Mouse (Mus musculus) hindbrain, embryonic 11.5 days (tissue): ENCODE data around the gene Cdh24. TPM values are rescaled to one million over a fixed set of nuclear protein-coding genes. Genes with fewer than 3 reads are reported as not detected.
"Not testable (repeated sequence)": the region's sequence is repeated elsewhere in the genome, so short reads cannot be mapped to it uniquely, and the experiment has no call there.

Experiments
- ATAC-seq: fragments of 200-750 bp; cut with Nextera tagmentation; 2 replicates; pipeline ENCODE4 v1.8.0; 2017; ENCODE audit warnings: mild to moderate bottlenecking, moderate TSS enrichment, moderate library complexity; ENCODE audit not compliant: low FRiP score
- DNase-seq: peaks from one replicate; pipeline ENCODE4 v3.0.0-alpha.2; 2015; ENCODE audit warnings: low spot score
- H3K27ac ChIP-seq: fragments of 300-500 bp; sonication (generic); 2 replicates; pipeline ENCODE4 v1.5.1; 2014; ENCODE audit warnings: mild to moderate bottlenecking, low read depth, low read length
- H3K27me3 ChIP-seq: fragments of 300-500 bp; sonication (generic); 2 replicates; pipeline ENCODE4 v1.6.1; 2014; ENCODE audit warnings: mild to moderate bottlenecking, low read length, moderate library complexity, mixed read lengths; ENCODE audit not compliant: control insufficient read depth, insufficient read depth
- H3K36me3 ChIP-seq: fragments of 300-500 bp; sonication (generic); 2 replicates; pipeline ENCODE4 v1.6.1; 2014; ENCODE audit warnings: mild to moderate bottlenecking, low read length, moderate library complexity, mixed read lengths; ENCODE audit not compliant: control insufficient read depth, insufficient read depth
- H3K4me1 ChIP-seq: fragments of 300-500 bp; sonication (generic); replicated peaks from 2 replicates; pipeline ENCODE4 v1.6.1; 2014; ENCODE audit warnings: low read length, mixed read lengths; ENCODE audit not compliant: control insufficient read depth, insufficient read depth
- H3K4me2 ChIP-seq: fragments of 300-500 bp; sonication (generic); replicated peaks from 2 replicates; pipeline ENCODE4 v1.6.1; 2014; ENCODE audit warnings: mild to moderate bottlenecking, low read depth, low read length
- H3K4me3 ChIP-seq: fragments of 300-500 bp; sonication (generic); 2 replicates; pipeline ENCODE4 v1.5.1; 2014; ENCODE audit warnings: low read depth, low read length
- H3K9ac ChIP-seq: fragments of 300-500 bp; sonication (generic); 2 replicates; pipeline ENCODE4 v1.6.1; 2014; ENCODE audit warnings: low read depth, low read length
- H3K9me3 ChIP-seq: fragments of 300-500 bp; sonication (generic); 2 replicates; pipeline ENCODE4 v1.6.1; 2016; ENCODE audit warnings: low read length; ENCODE audit not compliant: control insufficient read depth
- WGBS: fragments of 180-500 bp; shearing (Covaris S2); extraction: QIAGEN DNeasy Blood & Tissue Kit; methylation state at CpG from one replicate; pipeline ENCODE4 v1.1.7; 2014; 5-methylcytosine and 5-hydroxymethylcytosine counted together
- polyA plus RNA-seq: library from polyadenylated mRNA; unstranded; fragments of >200 nt; fragmentation: Nextera tagmentation; extraction: Ambion mirVana; gene quantifications from 2 replicates; pipeline ENCODE4 v1.2.1, GENCODE M21; 2014

Cdh24 gene
- polyA plus RNA-seq, 1 experiment from 2014 or later: 8.1 TPM

GRCm38 (mm10) chr14:54623334-54623733 is 17.8 kb downstream of the Cdh24 start:
- Histone ChIP-seq H3K9me3 (no peaks in the 10 kb centered on the region), H3K36me3 (no peaks in the 10 kb centered on the region), H3K4me2 (no peak overlapping the region), H3K4me1 (no peaks in the 10 kb centered on the region), H3K4me3 (no peak overlapping the region), H3K27me3 (no peaks in the 10 kb centered on the region), H3K27ac (no peak overlapping the region), H3K9ac (no peak overlapping the region)
- 93% methylated on average over 6 of the region's 6 CpGs for WGBS
- ATAC-seq (no peak), DNase-seq (no peak)

GRCm38 (mm10) chr14:54621133-54621532 is 20.0 kb downstream of the Cdh24 start, which contains the start of gene Psmb11:
Gene Psmb11, plus strand, starts transcription at chr14:54621433.
- Histone ChIP-seq H3K27me3 (no peaks in the 10 kb centered on the region), H3K9me3 (no peaks in the 10 kb centered on the region), H3K4me2 (no peak within 1 kb of the TSS), H3K4me1 (no peaks in the 10 kb centered on the region), H3K4me3 (no peak within 1 kb of the TSS), H3K27ac (no peak within 1 kb of the TSS), H3K36me3 (no peaks in the 10 kb centered on the region), H3K9ac (no peak within 1 kb of the TSS)
- 94% methylated on average over 1 of the region's 1 CpGs for WGBS
- DNase-seq: no peak
- no peak for ATAC-seq

- peak; percentile 89 for ATAC-seq
- Histone ChIP-seq H3K36me3 (no peaks in the 10 kb centered on the region), H3K4me3 (peak within 1 kb of the TSS; percentile 84), H3K4me2 (peak within 1 kb of the TSS; percentile 73), H3K27me3 (no peaks in the 10 kb centered on the region), H3K9ac (peak within 1 kb of the TSS; percentile 86), H3K27ac (peak within 1 kb of the TSS; percentile 62; the same call in 1 of the 2 replicates), H3K9me3 (no peaks in the 10 kb centered on the region), H3K4me1 (no peaks in the 10 kb centered on the region)
- under 1% methylated on average over 25 of the region's 25 CpGs for WGBS
- DNase-seq: peak; percentile 92
Measured at GRCm38 (mm10) chr14:54617897-54618365, 23.2 kb downstream of the Cdh24 start, which contains the start of gene Psmb5. Gene Psmb5, minus strand, starts transcription at chr14:54618022.

GRCm38 (mm10) chr14:54617152-54617896 is 23.8 kb downstream of the Cdh24 start:
- peak overlapping the region; percentile 62; the same call in 1 of the 2 replicates for H3K27ac ChIP-seq
- WGBS: 2% methylated on average over 38 of the region's 38 CpGs

GRCm38 (mm10) chr14:54616226-54616825 is 24.8 kb downstream of the Cdh24 start:
- 94% methylated on average over 16 of the region's 16 CpGs for WGBS
- no peak overlapping the region for H3K27ac ChIP-seq
- no peaks in the 10 kb centered on the region for H3K9me3 ChIP-seq
- H3K4me1 ChIP-seq: no peaks in the 10 kb centered on the region
- no peaks in the 10 kb centered on the region for H3K27me3 ChIP-seq
- H3K4me3 ChIP-seq: no peak overlapping the region
- no peaks in the 10 kb centered on the region for H3K36me3 ChIP-seq
- no peak for ATAC-seq
- H3K9ac ChIP-seq: no peak overlapping the region
- no peak for DNase-seq
- H3K4me2 ChIP-seq: no peak overlapping the region

More at GRCm38 (mm10) chr14:54617152-54617896, 23.8 kb downstream of the Cdh24 start:
- ATAC-seq (peak; percentile 69), DNase-seq (peak; percentile 51)
- peak overlapping the region; percentile 73 for H3K4me2 ChIP-seq
- H3K4me3 ChIP-seq: peak overlapping the region; percentile 84
- H3K27me3 ChIP-seq: no peaks in the 10 kb centered on the region
- H3K36me3 ChIP-seq: no peaks in the 10 kb centered on the region
- peak overlapping the region; percentile 86 for H3K9ac ChIP-seq
- H3K4me1 ChIP-seq: no peaks in the 10 kb centered on the region
- H3K9me3 ChIP-seq: no peaks in the 10 kb centered on the region

GRCm38 (mm10) chr14:54614130-54614529 is 27.0 kb downstream of the Cdh24 start:
- not testable (repeated sequence) for H3K36me3 ChIP-seq, H3K4me1 ChIP-seq, H3K9me3 ChIP-seq, H3K4me2 ChIP-seq, H3K4me3 ChIP-seq, H3K27me3 ChIP-seq, H3K9ac ChIP-seq, ATAC-seq, H3K27ac ChIP-seq, DNase-seq
- 91% methylated on average over 15 of the region's 16 CpGs for WGBS

- no peaks in the 10 kb centered on the region for H3K9me3 ChIP-seq
- no peak overlapping the region for H3K4me2 ChIP-seq
- no peaks in the 10 kb centered on the region for H3K27me3 ChIP-seq
- 85% methylated on average over 6 of the region's 6 CpGs for WGBS
- DNase-seq: no peak
- no peaks in the 10 kb centered on the region for H3K4me1 ChIP-seq
- ATAC-seq: no peak
- H3K27ac ChIP-seq: no peak overlapping the region
- no peaks in the 10 kb centered on the region for H3K36me3 ChIP-seq
- no peak overlapping the region for H3K4me3 ChIP-seq
- no peak overlapping the region for H3K9ac ChIP-seq
Measured at GRCm38 (mm10) chr14:54610648-54611047, 30.5 kb downstream of the Cdh24 start.

GRCm38 (mm10) chr14:54609962-54610361 is 31.2 kb downstream of the Cdh24 start:
- ATAC-seq: no peak
- Histone ChIP-seq H3K27me3 (no peaks in the 10 kb centered on the region), H3K4me3 (no peak overlapping the region), H3K9ac (no peak overlapping the region), H3K36me3 (no peaks in the 10 kb centered on the region), H3K4me2 (no peak overlapping the region), H3K27ac (no peak overlapping the region), H3K4me1 (no peaks in the 10 kb centered on the region), H3K9me3 (no peaks in the 10 kb centered on the region)
- peak; percentile 44 for DNase-seq
- WGBS: 80% methylated on average over 4 of the region's 4 CpGs
